Mouse (Mus musculus) midbrain, embryonic 16.5 days (tissue): ENCODE measurements around the gene H2al1i. TPM values are rescaled to one million over a fixed set of nuclear protein-coding genes. Genes with fewer than 3 reads are reported as not detected.
"Not testable (repeated sequence)": the region's sequence is repeated elsewhere in the genome, so short reads cannot be mapped to it uniquely, and the experiment has no call there.

ENCODE experiments used
- ATAC-seq: fragments of 200-750 bp; cut with Nextera tagmentation; 2 replicates; pipeline ENCODE4 v1.8.0; 2017; ENCODE audit warnings: moderate TSS enrichment
- H3K27ac ChIP-seq: fragments of 300-500 bp; sonication (generic); 2 replicates; pipeline ENCODE4 v1.5.1; 2014; ENCODE audit warnings: mild to moderate bottlenecking, low read length, mixed read lengths
- H3K27me3 ChIP-seq: fragments of 300-500 bp; sonication (generic); 2 replicates; pipeline ENCODE4 v1.6.1; 2014; ENCODE audit warnings: low read depth, low read length, mixed read lengths; ENCODE audit not compliant: control insufficient read depth, insufficient read depth
- H3K36me3 ChIP-seq: fragments of 300-500 bp; sonication (generic); 2 replicates; pipeline ENCODE4 v1.6.1; 2014; ENCODE audit warnings: mild to moderate bottlenecking, low read length, moderate library complexity, mixed read lengths; ENCODE audit not compliant: control insufficient read depth, insufficient read depth
- H3K4me1 ChIP-seq: fragments of 300-500 bp; sonication (generic); 2 replicates; pipeline ENCODE4 v1.6.1; 2014; ENCODE audit warnings: mild to moderate bottlenecking, low read length, mixed read lengths; ENCODE audit not compliant: control insufficient read depth, insufficient read depth
- H3K4me2 ChIP-seq: fragments of 300-500 bp; sonication (generic); 2 replicates; pipeline ENCODE4 v1.6.1; 2014; ENCODE audit warnings: mild to moderate bottlenecking, low read length, mixed read lengths
- H3K4me3 ChIP-seq: fragments of 300-500 bp; sonication (generic); 2 replicates; pipeline ENCODE4 v1.5.1; 2014; ENCODE audit warnings: low read depth, mild to moderate bottlenecking, low read length, moderate library complexity, mixed read lengths
- H3K9ac ChIP-seq: fragments of 300-500 bp; sonication (generic); 2 replicates; pipeline ENCODE4 v1.6.1; 2014; ENCODE audit warnings: low read depth, low read length, mixed read lengths
- H3K9me3 ChIP-seq: fragments of 300-500 bp; sonication (generic); replicated peaks from 2 replicates; pipeline ENCODE4 v1.6.1; 2014; ENCODE audit warnings: mild to moderate bottlenecking, low read length, mixed read lengths; ENCODE audit not compliant: control insufficient read depth, poor library complexity, severe bottlenecking
- WGBS: fragments of 180-500 bp; shearing (Covaris S2); extraction: QIAGEN DNeasy Blood & Tissue Kit; methylation state at CpG from one replicate; pipeline ENCODE4 v1.1.7; 2014; 5-methylcytosine and 5-hydroxymethylcytosine counted together
- polyA plus RNA-seq: library from polyadenylated mRNA; unstranded; fragments of >200 nt; fragmentation: Nextera tagmentation; extraction: Ambion mirVana; gene quantifications from 2 replicates; pipeline ENCODE4 v1.2.1, GENCODE M21; 2015

Gene H2al1i
- not detected in 2 replicates for polyA plus RNA-seq

DNA sequence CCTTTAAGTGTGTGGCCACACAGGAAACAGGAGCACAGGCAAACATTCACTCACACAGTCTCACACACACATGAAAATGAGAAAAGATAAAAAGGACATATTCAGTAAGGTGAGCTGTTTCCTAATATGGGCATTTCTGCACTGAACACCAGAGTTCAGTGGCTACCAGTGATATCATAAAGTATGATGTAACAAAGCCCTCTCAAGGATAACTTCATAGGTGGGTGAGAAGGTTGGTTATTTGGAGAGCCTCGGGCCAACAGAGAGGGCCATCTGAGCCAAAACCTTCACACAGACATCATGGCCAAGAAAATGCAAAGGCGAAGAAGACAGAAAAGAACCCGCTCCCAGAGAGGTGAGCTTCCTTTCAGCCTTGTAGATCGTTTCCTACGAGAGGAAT is at the start of gene H2al1i:
H2al1i (plus strand) TSS at position 301 of the 400 bp plus-strand sequence.
- H3K27ac ChIP-seq, H3K4me1 ChIP-seq, H3K9me3 ChIP-seq, H3K9ac ChIP-seq, ATAC-seq, H3K4me3 ChIP-seq, H3K36me3 ChIP-seq, H3K27me3 ChIP-seq, H3K4me2 ChIP-seq: not testable (repeated sequence)
- WGBS: 83% methylated on average over 2 of the region's 5 CpGs

DNA sequence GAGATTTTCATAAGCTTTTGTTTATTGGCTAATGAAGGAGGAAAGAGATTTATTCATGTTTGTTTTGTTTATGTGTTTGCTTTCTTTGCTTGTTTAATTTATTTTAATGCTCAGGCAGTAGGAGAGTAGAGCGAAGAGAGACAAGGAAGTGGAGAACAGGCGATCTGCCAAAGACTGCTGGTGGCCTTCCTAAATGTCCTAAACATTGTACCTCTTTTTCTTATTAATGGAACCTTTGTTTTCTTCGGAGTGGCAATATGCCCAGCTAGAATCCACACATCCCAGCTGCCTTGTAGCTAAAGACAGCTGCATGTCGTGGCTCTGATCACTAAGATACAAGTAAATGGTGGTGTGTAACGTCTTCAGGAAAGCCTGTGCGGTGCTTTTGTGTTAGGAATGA is 47.4 kb upstream of the H2al1i start:
- H3K27me3 ChIP-seq: no peaks in the 10 kb centered on the region
- no peaks in the 10 kb centered on the region for H3K9me3 ChIP-seq
- no peak overlapping the region for H3K9ac ChIP-seq
- no peaks in the 10 kb centered on the region for H3K36me3 ChIP-seq
- 79% methylated on average over 6 of the region's 6 CpGs for WGBS
- H3K4me1 ChIP-seq: no peaks in the 10 kb centered on the region
- H3K4me3 ChIP-seq: no peak overlapping the region
- no peak overlapping the region for H3K27ac ChIP-seq
- no peak overlapping the region for H3K4me2 ChIP-seq
- no peak for ATAC-seq

DNA sequence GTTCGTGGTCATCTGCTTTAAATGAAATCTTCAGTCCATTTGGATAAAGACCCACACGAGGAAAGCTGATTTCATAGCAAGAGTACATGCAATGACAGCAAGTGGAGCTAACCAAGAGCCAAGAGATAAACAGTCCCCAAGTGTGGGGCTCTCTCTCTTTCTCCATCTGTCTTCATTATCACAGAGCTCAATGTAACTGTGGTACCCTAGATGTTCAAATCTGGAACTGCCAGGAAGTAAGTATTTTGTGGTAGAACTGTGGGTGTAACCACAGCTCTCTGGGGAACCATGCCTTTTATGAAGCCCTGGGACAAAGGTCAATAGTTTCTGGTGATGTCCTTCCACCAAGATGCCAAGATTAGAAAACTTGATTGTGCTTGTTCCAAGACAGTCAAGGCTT is 43.7 kb upstream of the H2al1i start:
- Histone ChIP-seq H3K27ac (no peak overlapping the region), H3K4me2 (no peak overlapping the region), H3K4me1 (no peaks in the 10 kb centered on the region), H3K4me3 (no peak overlapping the region), H3K9me3 (no peaks in the 10 kb centered on the region), H3K9ac (no peak overlapping the region), H3K36me3 (no peaks in the 10 kb centered on the region), H3K27me3 (no peaks in the 10 kb centered on the region)
- ATAC-seq: no peak
- 82% methylated on average over 2 of the region's 2 CpGs for WGBS

DNA sequence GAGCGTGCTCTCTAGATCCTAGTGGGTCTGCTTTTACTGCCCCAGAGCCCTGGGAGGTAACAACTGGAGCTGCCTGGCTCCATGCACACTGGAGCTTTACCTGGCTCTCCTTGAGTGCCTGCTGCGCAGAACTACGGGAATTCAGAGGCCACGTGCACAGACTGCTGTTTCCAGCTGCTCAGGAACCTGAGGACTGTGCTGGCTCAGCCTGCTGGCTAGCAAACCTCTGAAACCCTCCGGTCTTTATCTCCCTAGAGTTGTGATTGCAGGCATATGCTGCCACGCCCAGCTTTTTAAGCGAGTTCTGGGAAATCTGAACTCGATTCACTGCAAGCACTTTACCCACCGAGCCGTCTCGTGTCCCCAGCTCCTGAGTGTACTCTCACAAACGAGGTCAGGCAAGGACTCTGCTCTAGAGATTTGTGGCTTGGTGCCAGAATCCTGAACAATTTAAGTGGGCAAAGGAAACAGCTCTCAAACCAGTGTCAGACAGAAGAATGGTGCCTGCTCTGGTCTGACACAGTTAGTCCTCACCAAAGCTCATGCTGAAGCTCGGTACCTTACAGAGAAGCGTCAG is 36.1 kb upstream of the H2al1i start:
- no peak overlapping the region for H3K9ac ChIP-seq
- WGBS: 70% methylated on average over 14 of the region's 14 CpGs

DNA sequence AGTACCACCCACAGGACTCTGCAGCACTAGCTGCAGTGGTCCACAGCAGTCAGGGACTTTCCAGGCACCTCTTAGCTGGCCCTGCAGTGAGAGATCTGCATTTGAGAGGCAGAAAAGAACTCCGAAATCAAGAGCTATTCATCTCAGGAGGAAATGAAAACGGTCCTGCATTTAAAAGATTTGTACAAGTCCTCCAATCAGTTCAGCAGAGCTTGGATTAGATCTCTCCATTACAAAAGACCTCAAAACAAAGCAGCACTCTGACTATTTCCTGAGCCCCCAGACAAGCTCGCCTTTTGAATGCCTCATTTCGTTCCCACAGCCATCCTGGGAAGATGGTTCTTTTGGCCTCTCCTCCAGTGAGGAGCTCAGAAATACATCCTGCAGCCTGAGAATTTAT is 35.2 kb upstream of the H2al1i start:
- Histone ChIP-seq H3K4me2 (no peak overlapping the region), H3K9ac (no peak overlapping the region), H3K27ac (no peak overlapping the region), H3K9me3 (no peaks in the 10 kb centered on the region), H3K36me3 (no peaks in the 10 kb centered on the region), H3K4me1 (no peaks in the 10 kb centered on the region), H3K27me3 (no peaks in the 10 kb centered on the region), H3K4me3 (no peak overlapping the region)
- WGBS: 44% methylated on average over 4 of the region's 4 CpGs
- ATAC-seq: no peak

More for the DNA sequence above, 36.1 kb upstream of the H2al1i start:
- Histone ChIP-seq H3K27ac (no peak overlapping the region), H3K36me3 (no peaks in the 10 kb centered on the region), H3K9me3 (no peaks in the 10 kb centered on the region), H3K27me3 (no peaks in the 10 kb centered on the region), H3K4me1 (no peaks in the 10 kb centered on the region), H3K4me3 (no peak overlapping the region), H3K4me2 (no peak overlapping the region)
- ATAC-seq: no peak

DNA sequence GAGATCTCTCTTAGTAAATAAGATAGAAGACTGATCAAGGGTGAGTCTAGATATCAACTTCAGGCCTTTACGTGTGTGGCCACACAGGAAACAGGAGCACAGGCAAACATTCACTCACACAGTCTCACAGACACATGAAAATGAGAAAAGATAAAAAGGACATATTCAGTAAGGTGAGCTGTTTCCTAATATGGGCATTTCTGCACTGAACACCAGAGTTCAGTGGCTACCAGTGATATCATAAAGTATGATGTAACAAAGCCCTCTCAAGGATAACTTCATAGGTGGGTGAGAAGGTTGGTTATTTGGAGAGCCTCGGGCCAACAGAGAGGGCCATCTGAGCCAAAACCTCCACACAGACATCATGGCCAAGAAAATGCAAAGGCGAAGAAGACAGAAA is 25.5 kb upstream of the H2al1i start, which contains the start of gene H2al1a:
H2al1a (plus strand) TSS at position 301 of the 400 bp plus-strand sequence.
- H3K36me3 ChIP-seq, ATAC-seq: not testable (repeated sequence)

DNA sequence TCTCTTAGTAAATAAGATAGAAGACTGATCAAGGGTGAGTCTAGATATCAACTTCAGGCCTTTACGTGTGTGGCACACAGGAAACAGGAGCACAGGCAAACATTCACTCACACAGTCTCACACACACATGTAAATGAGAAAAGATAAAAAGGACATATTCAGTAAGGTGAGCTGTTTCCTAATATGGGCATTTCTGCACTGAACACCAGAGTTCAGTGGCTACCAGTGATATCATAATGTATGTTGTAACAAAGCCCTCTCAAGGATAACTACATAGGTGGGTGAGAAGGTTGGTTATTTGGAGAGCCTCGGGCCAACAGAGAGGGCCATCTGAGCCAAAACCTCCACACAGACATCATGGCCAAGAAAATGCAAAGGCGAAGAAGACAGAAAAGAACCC is 22.3 kb upstream of the H2al1i start, which contains the start of gene H2al1b:
H2al1b (plus strand) TSS at position 301 of the 400 bp plus-strand sequence.
- H3K27ac ChIP-seq, H3K27me3 ChIP-seq, H3K4me1 ChIP-seq, H3K4me3 ChIP-seq, H3K9ac ChIP-seq, H3K4me2 ChIP-seq, H3K9me3 ChIP-seq, ATAC-seq, H3K36me3 ChIP-seq: not testable (repeated sequence)
- WGBS: 100% methylated on average over 1 of the region's 3 CpGs

More for the DNA sequence above, 25.5 kb upstream of the H2al1i start, which contains the start of gene H2al1a:
- H3K27me3 ChIP-seq, H3K9ac ChIP-seq, H3K9me3 ChIP-seq, H3K4me1 ChIP-seq, H3K4me2 ChIP-seq, H3K4me3 ChIP-seq, H3K27ac ChIP-seq: not testable (repeated sequence)
- no CpG with 5 or more reads among the region's 3 CpGs for WGBS

DNA sequence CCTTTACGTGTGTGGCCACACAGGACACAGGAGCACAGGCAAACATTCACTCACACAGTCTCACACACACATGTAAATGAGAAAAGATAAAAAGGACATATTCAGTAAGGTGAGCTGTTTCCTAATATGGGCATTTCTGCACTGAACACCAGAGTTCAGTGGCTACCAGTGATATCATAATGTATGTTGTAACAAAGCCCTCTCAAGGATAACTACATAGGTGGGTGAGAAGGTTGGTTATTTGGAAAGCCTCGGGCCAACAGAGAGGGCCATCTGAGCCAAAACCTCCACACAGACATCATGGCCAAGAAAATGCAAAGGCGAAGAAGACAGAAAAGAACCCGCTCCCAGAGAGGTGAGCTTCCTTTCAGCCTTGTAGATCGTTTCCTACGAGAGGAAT is 19.1 kb upstream of the H2al1i start, which contains the start of gene H2al1c:
H2al1c (plus strand) TSS at position 301 of the 400 bp plus-strand sequence.
- not testable (repeated sequence) for H3K4me1 ChIP-seq, H3K4me3 ChIP-seq, H3K9ac ChIP-seq, H3K4me2 ChIP-seq, H3K9me3 ChIP-seq, H3K27me3 ChIP-seq, ATAC-seq, H3K27ac ChIP-seq, H3K36me3 ChIP-seq
- WGBS: 89% methylated on average over 1 of the region's 6 CpGs

DNA sequence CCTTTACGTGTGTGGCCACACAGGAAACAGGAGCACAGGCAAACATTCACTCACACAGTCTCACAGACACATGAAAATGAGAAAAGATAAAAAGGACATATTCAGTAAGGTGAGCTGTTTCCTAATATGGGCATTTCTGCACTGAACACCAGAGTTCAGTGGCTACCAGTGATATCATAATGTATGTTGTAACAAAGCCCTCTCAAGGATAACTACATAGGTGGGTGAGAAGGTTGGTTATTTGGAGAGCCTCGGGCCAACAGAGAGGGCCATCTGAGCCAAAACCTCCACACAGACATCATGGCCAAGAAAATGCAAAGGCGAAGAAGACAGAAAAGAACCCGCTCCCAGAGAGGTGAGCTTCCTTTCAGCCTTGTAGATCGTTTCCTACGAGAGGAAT is 15.9 kb upstream of the H2al1i start, which contains the start of gene H2al1d:
H2al1d (plus strand) TSS at position 301 of the 400 bp plus-strand sequence.
- H3K4me2 ChIP-seq: not testable (repeated sequence)

More for the DNA sequence above, 15.9 kb upstream of the H2al1i start, which contains the start of gene H2al1d:
- not testable (repeated sequence) for H3K27ac ChIP-seq, H3K4me3 ChIP-seq, H3K4me1 ChIP-seq, H3K27me3 ChIP-seq, H3K9me3 ChIP-seq, H3K9ac ChIP-seq, H3K36me3 ChIP-seq, ATAC-seq
- WGBS: no CpG with 5 or more reads among the region's 6 CpGs
